Mouse (Mus musculus): ENCODE measurements at regions not wholly inside any gene's neighbourhood (a gene's known extent, or its start where the extent isn't known, plus 50 kb on each side); places are given as distances from the start of the nearest gene placed in this dataset.

- no peak for TF ChIP-seq NANOG (IDR thresholded peaks at IDR 0.05; ENCODE audit: borderline replicate concordance, low read length)
- TF ChIP-seq CTCF (conservative IDR thresholded peaks at IDR 0.05; ENCODE audit: low read length), result no peak
- no peak for TF ChIP-seq POU5F1 (IDR thresholded peaks at IDR 0.05; ENCODE audit: borderline replicate concordance, low read length)
Measured at GRCm38 (mm10) chrX:11528589-11528988, 201.0 kb downstream of the H2al1j start.
